Mouse (Mus musculus) frontal cortex, postnatal 14 days (tissue): Measurements from ENCODE around the gene Sepsecs.

Experiments
- DNase-seq, 2 experiments: peaks; one replicate each; pipeline ENCODE4 v3.0.0; 2022; ENCODE audit warnings: low spot score in 2 of 2

Sepsecs gene

DNA sequence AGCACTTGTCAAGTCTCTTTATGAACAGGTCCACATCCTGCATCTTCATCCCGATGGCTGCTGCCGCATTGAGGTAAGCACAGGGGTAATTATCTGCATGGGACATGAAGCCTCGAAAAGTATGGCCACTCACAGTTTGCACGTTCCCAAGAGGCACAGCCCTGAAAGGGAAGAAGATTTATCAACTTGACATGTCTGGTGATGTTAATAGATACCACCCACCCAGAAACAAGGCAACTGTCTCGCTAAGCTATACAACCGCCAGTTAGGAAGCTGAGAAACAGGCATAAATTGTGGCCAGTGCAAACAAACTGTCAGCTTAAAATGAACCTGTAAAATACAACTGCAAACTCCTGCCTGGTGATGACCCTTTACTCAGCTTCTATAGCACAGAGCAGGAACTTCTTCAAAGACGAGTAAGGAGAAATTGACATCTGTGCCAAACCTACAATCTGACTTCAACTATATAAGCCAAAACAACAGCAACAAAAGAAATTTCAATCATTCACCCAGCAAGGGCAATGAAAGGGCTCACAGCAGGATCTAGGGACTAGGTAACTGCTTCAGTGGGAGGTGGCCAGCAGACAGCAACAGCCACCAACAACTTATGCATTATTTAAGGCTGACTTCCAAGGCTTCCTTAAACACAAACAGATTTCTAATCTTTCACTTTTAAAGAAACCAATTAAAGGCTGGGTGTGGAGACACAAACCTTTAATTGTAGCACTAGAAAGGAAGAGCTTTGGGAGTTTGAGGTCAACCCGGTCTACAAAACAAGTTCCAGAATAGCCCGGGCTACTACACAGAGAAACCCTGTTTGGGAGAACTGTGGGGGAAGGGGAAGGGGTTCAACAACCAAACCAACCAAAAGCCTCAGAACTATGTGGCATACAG is 25.3 kb downstream of the Sepsecs start:
- no peak for DNase-seq

DNA sequence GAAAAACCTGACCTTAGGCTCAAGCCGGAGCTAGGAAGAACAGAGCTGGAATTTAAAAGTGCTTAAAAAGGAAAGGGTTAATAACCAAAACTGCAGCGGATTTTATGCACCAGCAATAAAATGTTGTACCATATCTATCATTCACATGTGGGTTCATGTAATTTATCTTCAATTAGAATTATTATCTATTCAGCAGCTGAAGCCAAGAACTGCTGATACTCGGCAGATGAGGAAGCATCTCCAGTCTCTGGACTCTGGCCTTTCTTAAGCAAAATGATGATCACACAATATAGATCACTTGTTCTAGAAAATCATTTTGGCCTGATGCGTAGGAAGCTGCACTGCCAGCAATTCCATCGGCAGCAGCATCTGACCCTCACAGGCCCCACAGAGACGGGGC is 27.8 kb downstream of the Sepsecs start:
- no peak for DNase-seq

DNA sequence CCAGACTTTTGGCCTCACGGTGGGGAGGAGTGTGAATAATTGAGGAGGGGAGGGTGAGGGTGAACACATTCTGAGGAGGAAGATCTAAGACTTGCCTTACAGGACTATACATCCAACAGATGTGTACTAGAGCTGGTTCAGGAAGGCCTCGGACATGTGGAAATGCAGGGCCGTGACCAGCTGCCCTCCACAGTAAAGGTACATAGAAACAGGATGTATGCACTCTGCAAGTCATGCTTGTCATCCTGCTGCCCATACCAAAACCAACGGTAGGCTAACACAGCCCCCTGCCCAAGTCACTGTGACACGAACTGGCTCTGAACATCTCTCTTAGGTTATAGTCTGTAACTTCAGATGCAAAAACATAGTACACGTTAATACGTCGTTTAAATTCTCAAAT is 30.6 kb downstream of the Sepsecs start:
- DNase-seq: no peak

DNA sequence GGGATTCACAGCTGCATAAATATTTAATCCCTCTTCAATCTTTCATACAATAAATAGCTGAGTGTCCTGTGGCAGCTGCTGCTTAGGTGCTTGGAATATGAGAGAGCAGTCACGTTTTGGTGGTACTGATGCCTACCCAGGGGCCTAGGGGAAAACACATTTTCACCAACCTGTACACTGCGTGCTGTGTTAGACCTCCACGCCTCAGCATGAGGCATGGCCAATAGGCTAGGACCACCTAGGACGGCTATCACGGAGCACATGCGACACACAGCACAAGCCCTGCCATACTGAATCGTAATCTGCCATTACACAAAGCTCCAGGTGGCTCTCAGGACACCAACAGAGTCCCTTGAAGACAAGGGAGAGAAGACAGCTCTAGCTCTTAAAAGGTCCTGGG is 31.5 kb downstream of the Sepsecs start:
- no peak for DNase-seq

DNA sequence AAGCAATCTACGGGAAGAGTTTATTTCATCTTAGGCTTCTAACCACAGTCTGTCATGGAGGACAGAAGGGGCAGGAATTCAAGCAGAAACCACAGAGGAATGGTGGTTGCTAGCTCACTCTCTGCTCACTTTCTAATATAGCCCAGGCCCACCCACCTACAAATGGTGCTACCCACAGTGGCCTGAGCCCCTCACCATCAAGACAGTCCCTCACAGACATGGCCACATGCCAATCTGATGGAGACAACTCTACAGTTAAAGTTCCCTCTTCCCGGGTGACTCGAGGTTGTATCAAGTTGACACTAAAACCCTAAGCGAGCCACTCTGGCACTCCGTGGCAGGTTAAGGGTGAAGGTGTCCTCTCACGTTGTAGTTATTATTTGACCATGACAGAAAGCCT is 32.6 kb downstream of the Sepsecs start:
- no peak for DNase-seq

DNA sequence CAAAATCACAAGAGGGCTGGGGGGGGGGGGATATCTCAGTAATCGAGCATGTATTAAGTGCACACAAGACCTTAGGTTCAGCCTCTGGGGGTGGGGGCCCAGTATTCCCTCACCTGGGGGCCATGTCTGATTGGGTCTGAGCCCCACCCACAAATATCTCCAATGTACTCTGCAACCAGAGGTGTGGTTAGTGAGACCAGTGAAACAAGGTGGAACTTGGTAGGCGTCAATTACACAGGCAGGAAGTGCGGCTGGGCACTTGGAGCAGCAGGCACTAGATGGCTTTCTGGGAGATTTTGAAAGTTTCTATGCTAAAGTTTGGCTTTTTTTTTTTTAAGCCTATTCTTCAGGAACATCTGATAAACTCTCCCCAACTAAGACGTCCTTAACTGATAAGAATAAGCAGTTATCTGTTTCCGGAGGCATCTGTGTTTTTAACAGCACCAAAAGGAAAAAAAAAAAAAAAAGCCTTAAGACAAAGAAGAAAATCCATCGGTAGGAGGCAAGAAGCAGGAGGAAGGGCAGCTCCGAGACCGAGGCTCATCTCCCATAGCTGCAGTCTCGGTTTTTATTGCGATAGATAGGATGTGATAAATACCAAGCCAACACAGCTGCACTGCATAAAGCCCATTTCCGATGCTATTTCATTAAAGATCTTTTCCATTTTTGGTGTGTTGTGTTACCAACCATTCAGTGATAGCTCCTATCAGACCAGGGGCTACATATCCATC is 33.3 kb downstream of the Sepsecs start:
- no peak for DNase-seq

DNA sequence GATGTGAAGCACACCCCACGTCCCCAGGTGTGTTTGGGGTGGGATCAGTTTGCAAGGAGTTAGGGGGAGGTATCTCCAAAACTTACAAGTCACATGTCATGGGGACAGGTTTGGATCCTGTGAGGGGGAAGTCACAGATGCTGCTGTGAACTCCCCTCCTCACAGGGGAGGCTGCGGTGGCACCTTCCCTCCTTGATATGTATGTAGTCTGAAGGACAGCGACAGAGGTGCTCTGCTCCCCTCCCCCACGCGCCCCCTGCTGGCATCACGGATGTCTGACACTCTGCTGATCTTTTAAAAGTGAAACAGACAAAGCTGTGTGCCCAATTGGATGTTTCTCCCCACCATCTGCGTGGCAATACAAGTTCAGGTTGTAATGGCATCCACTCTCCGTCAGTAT is 35.5 kb downstream of the Sepsecs start:
- no peak for DNase-seq

DNA sequence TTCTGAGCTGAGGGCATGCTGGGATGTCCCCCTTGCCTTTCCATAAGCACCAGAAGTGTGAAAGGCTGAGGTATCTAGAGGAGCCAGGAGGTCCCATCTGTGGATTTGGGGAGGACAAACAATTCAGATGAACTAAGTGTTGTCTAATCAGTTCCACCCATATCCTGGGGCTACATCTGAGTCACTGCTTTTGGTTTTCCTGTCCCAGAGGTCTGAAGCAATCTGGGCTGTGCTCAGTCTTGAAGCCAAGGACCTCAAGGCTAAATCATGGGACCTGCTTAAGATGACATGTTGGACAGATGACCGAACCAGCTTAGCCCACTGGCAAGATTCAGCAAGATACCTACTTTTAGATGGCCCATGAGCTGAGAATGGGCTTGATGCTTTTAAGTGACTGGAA is 39.0 kb downstream of the Sepsecs start:
- DNase-seq: no peak

DNA sequence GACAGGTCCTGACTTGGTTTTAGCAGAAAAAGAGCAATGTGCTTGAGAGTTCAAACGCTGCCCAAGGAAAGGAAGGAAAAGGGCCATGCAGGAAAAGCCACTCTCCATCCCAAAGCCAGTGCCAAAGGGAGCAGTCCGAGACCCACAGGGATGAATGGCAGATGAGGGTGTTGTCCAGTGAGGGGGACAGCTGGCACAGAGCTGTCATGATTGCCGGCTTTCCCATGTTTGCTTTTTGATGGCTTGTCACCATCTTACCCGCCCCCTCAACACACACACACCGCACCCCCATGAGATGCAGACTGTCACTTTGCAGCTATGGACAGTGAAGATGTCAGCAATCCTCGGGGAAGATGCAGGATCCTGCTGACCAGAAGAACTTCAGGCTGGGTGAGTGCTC is 40.3 kb downstream of the Sepsecs start:
- DNase-seq: no peak

DNA sequence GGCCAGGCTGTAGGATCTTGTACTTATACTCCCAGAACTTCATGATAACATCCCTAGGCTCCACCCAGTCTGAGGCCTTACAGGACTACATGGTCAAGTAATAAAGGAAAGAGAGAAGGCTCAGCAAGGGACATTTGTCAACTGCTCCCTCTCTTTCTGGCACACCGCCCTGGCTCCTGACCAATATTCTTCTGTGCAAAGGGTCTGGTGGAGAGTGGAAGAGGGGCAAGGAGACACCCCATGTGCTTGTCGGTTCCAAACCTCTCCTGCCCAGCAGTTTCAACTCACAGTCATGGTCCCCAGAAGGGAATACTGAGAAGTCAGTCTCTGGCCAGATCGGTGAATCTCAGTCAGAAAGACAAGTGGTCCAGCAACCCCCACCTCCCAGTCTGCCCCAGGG is 40.7 kb downstream of the Sepsecs start:
- no peak for DNase-seq

DNA sequence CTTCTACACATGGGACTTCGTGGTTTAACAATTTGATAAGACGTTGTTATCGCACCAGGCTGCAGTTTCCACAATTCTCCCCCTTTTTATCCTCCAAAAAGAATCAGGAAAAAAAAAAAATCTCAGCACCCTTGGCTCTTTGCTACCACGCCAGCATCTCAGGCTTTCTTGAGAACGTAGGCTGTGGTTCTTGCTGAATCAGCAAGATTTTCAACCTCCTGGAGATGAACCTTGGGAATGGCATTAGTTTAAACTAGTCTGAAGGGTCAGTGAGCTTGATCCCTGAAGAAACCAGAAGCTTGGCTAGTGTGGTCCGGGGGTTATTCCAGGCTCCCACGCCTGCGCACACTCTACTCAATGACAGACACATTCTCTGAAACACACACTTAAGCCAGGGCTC is 41.8 kb downstream of the Sepsecs start:
- DNase-seq: no peak

DNA sequence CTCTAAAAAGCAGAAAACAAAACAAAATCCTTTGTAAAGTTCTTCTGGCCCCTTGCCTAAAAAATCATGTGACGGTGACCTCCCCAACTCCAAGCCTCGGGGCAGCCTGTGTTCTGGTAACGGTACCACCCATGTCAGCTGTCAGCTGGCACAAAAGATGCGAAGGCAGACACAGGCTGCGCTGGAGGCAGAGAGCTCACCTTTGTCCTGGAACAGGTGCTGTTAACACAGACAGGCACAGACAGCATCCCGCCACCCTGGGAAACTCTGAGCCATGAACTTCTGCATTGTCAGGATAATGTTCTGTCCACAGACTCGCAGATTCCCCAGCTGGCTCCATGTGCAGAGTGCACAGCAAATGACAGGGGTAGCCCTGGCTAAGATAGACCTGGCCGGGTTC is 43.4 kb downstream of the Sepsecs start:
- DNase-seq: no peak

DNA sequence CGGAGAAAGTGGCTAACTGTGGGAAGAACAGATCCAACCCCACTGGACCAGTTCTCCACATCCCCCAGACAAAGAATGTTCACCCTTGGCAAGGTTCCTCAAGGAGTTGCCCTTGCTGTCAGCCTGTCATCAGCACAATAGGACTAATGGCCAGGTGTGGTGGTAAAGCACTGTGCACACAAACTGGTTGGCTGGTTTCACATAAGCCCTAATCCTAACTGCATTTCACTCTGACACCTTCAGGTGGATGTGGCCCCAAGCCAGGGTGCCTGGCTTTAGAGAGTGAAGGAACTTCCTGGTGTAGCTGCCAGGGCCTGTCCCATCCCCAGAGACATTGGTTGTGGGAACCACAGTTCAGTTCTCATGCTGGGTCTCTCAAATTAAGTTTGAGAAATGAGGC is 44.6 kb downstream of the Sepsecs start:
- no peak for DNase-seq

DNA sequence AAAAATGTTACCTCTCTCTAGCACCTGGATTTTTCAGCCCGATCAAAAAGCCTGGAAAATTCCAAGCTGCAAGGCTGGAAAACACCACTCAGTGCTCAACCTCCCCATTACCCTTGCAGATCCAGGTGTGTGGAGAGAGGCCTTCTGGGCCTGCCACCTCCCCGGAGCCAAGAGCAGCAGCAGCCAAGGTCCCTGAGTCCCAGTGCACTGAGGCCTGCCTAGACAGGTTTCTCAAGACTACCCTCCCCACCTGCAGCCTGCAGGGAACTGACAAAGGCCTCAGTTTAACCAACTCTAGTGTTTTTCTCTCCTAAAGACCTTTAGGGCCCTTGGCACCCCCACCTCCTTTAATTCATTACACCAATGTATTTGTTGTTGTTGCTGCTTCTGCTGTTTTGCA is 46.4 kb downstream of the Sepsecs start:
- DNase-seq: no peak

DNA sequence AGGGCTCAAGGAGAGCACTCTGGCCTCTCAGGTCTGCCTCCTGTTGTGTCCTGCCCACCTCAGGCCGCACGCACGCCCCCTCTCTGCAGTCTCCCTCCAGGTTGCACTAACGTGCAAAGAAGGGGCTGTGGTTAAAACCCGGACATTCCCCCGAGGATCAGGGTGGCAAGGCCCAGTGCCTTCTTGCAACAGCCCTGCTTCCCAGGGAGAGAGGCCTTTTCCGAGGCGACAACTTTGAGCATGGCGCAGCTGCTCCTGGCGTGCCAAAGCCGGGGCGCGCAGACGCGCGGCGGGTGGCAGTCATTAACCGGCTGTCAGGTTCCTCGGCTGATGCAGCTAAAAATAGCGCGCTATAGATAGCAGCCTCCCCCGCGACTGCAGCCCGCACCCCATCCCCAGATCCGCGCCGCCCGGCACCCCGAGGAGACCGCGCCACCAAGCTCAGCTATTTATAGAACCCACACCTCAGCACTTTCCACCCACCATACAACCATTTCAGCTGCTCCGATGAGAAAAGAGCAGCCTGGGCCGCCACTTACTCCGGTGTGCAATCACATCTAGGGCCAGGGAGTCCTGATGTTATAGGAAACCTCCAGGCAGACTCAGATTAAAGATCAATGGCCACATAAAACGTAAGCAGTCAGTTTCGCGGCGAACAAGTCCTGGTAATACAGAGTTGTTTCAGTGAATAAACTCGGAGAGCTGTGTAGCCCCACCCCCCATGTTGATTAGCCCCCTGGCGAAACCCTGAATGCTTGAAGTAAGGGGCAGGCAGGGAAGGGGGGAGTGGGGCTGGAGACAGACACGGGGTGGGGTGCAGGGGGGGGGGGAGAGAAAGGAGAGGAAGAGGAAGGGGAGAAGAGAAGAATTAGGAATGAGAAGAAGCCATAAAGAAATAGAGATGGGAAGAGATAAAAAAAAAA is 50.9 kb downstream of the Sepsecs start:
- DNase-seq: peak; percentile 76 to 84

DNA sequence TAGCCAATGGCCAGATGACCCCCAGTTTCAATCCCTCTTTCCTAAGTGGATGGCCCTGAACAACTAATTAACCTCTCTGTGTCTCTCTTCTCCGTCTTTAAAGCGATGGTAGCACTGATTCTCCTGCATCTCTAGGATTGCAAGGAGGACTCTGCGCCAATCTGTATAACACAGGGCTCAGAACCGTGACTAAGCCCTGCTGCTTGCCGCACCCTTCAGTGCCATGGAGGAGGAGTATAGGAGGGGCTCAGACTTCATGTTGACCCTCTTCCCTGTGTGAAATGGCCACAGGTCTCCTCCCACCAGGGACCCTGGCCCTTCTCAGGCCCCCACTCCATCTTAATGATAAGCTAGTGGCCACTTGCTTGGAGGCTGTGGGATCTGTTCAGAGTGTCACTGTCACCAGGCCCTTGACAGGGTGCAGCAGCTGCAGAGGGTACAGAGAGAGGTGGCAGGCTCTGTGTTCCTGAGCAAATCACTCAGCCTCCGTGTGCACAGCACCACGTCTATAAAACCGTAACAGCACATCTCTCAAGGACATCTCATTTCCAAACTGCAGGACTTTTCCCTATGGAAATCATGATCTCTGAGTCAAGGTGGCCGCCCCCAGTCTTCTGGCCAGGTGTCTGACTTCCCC is 51.7 kb downstream of the Sepsecs start:
- no peak for DNase-seq

DNA sequence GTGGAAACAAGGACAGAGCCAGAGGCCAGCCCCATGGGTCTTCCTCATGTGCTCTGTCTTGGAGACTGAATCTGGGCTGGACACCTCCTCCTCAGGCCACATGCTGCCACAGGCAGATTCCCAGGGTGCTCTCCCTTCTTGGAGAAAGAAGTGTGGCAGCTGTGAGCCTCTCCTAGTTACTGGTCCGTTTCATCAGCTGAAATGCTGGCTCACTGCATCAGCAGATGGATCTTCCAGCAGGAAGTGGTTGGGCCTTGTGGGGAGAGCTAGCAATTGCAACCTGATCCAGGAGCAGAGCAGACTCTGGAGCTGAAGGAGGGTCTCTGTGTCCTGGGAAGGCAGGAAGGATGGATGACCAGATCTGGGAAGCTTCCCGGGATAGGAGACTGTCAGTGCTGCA is 53.0 kb downstream of the Sepsecs start:
- peak in 1 of 2 experiments; percentile 50 for DNase-seq

DNA sequence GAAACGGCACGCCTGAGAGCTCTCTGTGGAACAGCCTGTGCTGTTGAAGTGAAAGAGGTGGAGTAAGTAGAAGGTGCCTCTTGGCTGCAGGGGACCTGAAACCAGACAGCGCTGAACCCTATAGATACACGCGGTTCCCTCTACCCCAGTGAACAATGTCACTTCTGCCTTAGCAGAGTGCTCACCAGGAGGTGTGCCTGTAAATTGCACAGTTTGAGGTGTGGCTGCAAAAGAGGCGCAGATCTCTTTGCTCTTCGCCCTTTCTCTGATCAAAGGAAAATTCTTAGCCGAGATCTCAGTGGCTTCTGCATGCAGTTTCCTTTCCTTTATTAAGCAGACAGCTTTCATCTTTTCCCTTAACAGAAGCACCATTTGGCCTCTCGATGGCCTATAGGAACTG is 54.1 kb downstream of the Sepsecs start:
- no peak for DNase-seq

DNA sequence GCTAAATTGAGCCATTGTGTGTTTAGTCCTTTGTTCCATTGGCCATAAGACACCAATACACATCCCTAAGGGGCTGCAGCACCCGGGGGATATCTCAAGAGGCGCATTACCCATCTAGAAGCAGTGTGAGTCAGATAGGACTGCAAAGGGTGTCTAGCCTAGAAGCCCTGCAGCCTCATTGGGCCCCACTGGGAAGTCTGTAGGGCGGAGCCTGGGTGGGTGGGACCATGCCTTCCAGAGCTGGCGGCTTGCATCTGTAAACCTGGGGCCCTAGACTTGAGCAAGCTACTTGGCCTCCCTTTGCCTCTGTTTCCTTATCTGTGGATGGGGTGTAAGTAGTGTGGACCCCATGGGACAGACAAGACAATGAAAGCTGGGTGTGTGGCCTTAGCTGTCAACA is 54.8 kb downstream of the Sepsecs start:
- DNase-seq: no peak

DNA sequence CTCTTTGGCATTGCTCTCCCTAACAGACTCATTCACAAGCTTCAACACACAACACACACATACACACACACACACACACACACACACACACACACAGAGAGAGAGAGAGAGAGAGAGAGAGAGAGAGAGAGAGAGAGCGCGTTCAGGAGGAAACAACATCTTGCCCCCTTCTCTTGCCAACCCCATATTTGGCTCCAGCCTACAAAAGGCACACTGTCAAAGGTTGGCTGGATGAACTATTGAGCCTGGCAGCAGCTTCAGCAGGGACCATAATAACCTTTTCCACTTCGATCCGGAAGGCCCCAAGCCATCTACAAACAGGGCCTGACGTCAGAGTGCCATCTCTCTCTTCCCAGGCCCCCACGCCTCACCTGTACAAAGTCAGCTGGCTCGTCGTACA is 56.7 kb downstream of the Sepsecs start:
- no peak for DNase-seq

DNA sequence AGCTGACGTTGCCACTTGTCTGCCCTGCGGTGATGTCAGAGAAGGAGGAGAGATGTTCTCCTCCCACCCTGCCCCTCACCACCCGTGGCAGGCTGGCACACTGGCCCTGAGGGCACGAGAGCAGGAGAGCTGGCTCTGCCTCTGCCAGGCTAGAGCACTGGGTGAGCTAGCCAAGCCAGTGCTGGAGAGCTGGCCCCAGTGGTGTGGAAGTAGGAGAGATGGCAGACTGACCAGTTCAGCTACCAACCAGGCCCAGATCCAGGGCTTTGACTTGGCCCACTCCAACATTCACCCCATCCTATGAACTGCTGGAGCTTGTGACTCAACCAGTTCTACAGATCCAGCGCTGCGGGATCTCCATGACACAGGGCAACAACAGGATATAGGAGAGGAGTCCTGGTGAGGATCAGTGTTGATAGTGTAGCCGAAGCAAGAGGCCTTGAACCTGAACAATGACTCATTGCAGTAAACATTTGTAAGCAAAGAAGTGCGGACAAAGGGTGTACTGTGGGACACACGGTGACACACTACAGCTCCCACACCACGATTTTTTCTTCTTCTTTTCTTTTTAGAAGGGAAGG is 58.1 kb downstream of the Sepsecs start:
- no peak for DNase-seq
